Mouse (Mus musculus) mammary gland, adult 2 months (tissue): ENCODE data around the gene Prlh. TPM values are rescaled to one million over a fixed set of nuclear protein-coding genes. Genes with fewer than 3 reads are reported as not detected.

ENCODE experiments used
- polyA plus RNA-seq: library from polyadenylated mRNA; depleted of rRNA; stranded (reverse); fragments of >200 nt; gene quantifications from 2 replicates; pipeline ENCODE4 v1.2.3, GENCODE M21; 2012; ENCODE audit warnings: low replicate concordance; rRNA removed

Prlh gene
- not detected in 2 replicates for polyA plus RNA-seq

DNA sequence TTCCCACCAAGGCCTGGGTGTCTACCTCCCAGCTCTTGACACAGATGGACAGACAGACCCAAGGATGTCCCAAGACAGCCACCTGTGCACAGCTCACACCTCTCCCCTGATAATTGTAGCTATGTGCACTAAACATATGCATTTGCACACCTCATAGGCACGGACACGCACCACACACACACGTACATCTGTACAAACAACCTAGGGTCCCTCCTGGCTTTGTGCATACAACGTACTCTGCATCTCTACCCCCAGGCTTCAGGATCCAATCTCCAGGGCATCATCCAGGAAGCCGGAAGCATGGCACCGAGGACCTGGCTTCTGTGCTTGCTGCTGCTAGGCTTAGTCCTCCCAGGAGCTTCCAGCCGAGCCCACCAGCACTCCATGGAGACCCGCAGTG, at the start of gene Prlh:
Prlh (plus strand) TSS at position 301 of the 400 bp plus-strand sequence.

GRCm38 (mm10) chr1:90914948-90915569, 37.8 kb upstream of the Prlh start, which contains the start of gene Mlph:
Gene Mlph (plus strand): TSS chr1:90915085.

GRCm38 (mm10) chr1:90969347-90969784, 16.5 kb downstream of the Prlh start, which contains the start of gene Rab17:
Gene Rab17 (minus strand): TSS chr1:90969661.

GRCm38 (mm10) chr1:90998268-90998890, 45.5 kb downstream of the Prlh start, which contains the start of gene Lrrfip1:
Gene Lrrfip1 (plus strand): TSS chr1:90998737.

Other genes with a start within 250 kb of the Prlh start
- gene Col6a3, start 109.1 kb upstream of the Prlh start, polyA plus RNA-seq, result 93.2 and 94.9 TPM in 2 replicates
- 26.7 and 27.1 TPM in 2 replicates for gene Mlph, start 38.0 kb upstream of the Prlh start, polyA plus RNA-seq
- 3.6 and 4.0 TPM in 2 replicates for gene Rab17, start 16.6 kb downstream of the Prlh start, polyA plus RNA-seq
- 11.5 and 21.7 TPM in 2 replicates for gene Lrrfip1, start 45.6 kb downstream of the Prlh start, polyA plus RNA-seq
- gene Rbm44, start 192.0 kb downstream of the Prlh start, polyA plus RNA-seq, result not detected in 2 replicates
- 20.0 and 37.1 TPM in 2 replicates for gene Ramp1, start 226.7 kb downstream of the Prlh start, polyA plus RNA-seq